Mouse (Mus musculus) megakaryocyte, embryonic 14.5 days (primary cell): ENCODE results near the gene Col15a1.

ENCODE experiments used
- FLI1 ChIP-seq: IDR thresholded peaks from 2 replicates; pipeline ENCODE4 v1.6.1; 2012; ENCODE audit warnings: low read length, inconsistent platforms, mixed read lengths
- GATA1 ChIP-seq: IDR thresholded peaks from 3 replicates; pipeline ENCODE4 v1.6.1; 2012; ENCODE audit warnings: mixed read lengths, low read length, inconsistent platforms, borderline replicate concordance

GRCm38 (mm10) chr4:47311929-47312328, 104.0 kb downstream of the Col15a1 start:
- TF ChIP-seq GATA1 (no peak), FLI1 (no peak)
